Mouse (Mus musculus): ENCODE measurements around the gene Fem1a. TPM values are rescaled to one million over a fixed set of nuclear protein-coding genes. Genes with fewer than 3 reads are reported as not detected.

The Fem1a gene
- 10 to 100 TPM; 90.4 to 94.6 TPM for total RNA-seq (2021)
- long read RNA-seq, experiment 1, full-length matches to known transcripts = 165 of 167 reads
- long read RNA-seq, experiment 1, partial matches to known transcripts = 0 of 167 reads
- long read RNA-seq, experiment 1, other reads (novel, unspliced or antisense) = 2 of 167 reads
- long read RNA-seq, experiment 2, full-length matches to known transcripts = 132 of 132 reads
- long read RNA-seq, experiment 2, partial matches to known transcripts = 0 of 132 reads
- long read RNA-seq, experiment 2, other reads (novel, unspliced or antisense) = 0 of 132 reads

DNA sequence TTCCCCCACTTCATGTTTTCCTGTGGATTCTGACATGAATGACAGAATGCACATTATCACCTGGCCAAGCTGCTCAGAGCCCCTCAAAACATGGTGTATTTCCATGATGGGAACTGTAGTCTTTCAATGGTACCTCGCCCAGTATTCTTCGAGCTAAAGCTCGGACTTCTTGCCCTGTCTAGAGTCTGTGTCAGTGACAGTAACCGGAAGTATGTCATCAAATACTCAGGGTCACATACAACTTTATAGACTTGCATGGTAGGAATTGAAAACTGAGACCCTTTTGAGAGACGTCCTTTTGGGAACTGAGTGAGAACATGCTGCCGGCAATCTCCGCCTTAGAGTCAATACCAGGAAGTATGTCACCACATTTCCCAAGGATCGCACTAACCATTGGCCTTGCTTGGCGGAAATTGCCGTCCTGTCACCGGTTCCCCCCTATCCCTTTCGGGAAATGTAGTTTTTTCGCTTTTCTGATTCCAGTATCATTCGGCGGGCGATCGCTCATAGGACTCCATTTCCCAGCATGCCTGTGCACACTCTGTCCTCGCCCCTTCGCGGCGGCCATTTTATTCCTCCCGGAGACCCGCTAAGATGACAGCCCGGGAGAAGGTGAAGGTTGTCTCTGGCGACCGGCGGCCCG is at the start of gene Fem1a:
Gene Fem1a (plus strand): TSS at position 572 of the 643 bp plus-strand sequence.
- intact Hi-C loops (cut with DNase I) = loop anchor here (10.0 kb wide), 1 partner anchor 302 kb away; the partner anchor contains the start of genes Ebi3 and Yju2
- DNase-seq = peak; percentile 88 to 90

DNA sequence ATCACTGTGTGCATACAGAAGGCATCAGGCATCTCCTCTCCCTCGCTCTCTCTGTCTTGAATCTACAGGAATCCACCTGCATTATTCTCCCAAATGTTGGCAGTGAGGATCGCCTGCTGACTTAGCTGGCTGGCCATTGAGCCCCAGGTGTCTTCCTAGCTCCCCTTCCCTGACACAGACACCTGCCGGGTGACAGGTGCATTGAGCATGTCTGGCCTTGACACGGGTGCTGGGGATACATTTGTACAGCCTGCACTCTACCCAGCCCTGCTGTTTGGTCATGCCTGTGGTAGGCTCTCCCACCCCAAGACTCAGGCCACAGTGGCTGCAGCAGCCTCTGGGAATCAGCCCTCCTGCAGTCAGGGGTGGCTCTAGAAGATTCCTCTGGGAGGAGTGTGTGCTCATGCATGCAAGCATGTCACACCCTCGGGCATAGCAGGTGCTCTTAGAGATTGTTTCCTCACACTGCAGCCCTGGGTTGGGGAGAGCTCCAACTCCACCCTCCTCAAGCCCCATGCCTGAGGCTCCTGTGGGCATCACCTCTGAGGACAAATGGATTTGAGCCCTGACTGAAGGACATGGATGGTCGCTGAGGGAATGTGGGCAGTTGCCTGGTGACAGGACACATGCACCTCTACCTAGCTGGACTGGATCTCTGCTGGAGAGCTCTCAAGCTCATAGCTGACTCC is 49.5 kb upstream of the Fem1a start:
- intact Hi-C loops (cut with DNase I) = no loop called here
- no peak for DNase-seq

DNA sequence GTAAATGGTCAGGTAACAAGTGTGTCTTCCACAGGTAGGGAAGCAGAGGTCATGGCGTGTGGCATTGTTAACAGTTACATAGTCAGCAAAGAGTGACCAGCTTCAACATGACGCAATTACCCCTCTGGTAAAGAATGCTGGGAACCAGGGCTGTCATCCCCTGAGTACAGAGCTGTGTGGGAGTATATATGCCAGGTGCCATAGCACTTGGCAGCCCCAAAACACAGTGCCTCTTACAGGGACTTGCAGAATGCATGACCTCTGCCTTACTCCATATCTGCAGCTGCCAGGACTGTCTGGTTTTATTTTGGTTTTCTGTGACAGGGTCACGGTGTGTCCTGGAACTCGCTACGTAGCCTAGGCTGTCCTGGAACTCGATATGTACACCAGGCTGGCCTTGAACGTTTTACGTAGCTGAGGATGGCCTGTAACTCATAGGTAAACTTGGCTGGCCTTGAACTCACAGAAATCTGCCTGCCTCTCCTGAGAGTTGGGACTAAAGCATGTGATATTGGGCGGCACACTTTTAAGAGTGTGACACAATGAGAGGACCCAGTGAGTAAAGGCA is 48.6 kb upstream of the Fem1a start:
- no peak for DNase-seq
- intact Hi-C loops (cut with DNase I) = no loop called here

DNA sequence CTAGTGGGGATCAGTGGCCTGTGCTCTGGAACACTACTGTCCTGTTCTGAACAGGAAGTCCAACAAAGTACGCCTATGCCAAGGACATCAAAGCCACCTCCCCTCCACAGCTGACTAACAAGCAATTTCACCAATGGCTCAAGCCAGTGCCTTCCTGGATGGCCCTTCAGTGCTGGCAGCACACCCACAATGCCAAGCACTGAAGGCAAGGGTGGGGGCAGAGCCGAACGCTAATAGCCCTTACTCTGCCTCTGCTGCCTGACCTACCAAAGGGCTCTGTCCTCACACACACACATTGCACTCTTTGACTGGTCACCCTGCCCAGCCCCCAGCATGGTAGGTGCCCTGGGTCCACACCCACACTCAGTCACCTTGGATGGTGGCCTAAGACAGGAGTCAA is 47.8 kb upstream of the Fem1a start:
- no peak for DNase-seq
- intact Hi-C loops (cut with DNase I) = no loop called here

DNA sequence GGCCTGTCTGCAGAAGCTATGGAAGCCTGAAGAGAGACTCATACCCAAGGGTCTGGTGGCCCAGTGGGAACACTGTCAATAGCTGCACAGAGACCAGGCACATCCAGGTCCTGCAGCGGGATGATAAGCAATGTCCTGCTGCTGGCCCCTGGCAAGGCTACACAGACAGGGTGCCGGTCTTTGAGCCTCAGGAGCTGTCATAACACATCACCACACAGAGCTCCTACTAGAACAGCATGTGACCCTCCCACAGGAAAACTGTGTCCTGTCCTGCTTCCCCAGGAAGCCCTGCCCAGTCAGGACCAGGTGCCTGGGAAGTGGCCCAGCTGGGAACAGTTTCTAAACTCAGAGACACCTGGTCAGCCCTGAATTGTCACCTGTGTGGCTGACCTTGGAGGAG is 45.5 kb upstream of the Fem1a start:
- intact Hi-C loops (cut with DNase I) = no loop called here
- peak in 1 of 2 experiments; percentile 32 for DNase-seq

DNA sequence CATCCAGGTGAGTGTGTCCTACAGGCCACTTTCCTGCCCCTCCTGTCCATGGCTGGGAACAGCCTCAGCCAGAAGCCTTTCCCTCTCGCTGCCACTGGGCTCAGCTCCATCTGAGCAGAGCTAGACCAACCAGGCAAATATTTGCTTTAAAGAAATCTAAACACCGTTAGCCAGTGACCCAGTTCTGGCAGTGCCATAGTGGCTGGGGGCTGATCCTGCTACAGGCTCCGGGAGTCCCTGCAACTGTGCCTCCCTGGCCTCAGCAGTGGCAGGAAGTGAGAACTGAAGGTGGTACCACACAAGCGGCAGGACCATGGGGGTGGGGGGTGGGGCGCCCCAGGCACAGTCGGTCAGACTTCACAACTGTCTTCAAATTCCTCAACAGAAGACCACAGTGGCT is 43.9 kb upstream of the Fem1a start:
- DNase-seq = no peak
- intact Hi-C loops (cut with DNase I) = no loop called here

DNA sequence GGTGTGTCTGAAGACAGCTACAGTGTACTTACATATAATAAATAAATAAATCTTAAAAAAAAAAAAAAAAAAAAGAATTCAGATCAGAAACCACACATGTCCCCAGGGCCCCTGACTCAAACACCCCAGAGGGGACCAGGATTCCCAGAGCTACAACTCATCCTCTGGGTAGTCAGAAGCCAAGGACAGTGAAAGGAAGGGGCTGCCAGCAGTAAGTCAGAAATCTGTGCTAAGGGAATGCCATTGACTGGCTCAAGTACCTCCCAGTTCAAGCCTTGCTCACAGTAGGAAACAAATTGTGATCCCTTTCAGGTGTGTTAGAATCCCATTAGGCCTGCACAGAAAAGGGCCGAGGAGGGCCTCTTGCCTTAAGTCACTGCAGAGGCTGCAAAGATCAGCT is 42.4 kb upstream of the Fem1a start:
- no peak for DNase-seq
- intact Hi-C loops (cut with DNase I) = no loop called here

DNA sequence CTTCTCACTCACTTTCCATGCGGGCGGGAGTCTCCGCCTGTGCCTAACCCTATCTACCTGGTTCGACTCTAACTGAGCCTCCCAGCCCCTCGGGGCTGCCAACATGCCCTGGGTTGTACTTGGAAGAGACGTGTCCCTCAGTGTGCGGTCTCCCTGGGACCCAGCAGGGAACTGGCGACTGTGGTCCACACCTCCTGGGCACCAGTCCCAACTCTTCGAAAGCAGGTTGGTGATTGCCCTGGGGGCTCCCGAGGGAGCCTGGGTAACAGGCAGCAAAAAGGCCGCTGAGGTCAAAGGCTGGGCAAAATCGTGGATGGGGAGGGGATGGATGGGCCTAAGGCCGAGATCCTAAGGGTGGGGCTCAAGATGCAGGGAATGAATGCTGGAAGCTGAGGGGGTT is 38.9 kb upstream of the Fem1a start:
- no peak for DNase-seq
- intact Hi-C loops (cut with DNase I) = loop anchor here (2.0 kb wide), 1 partner anchor 35 kb away; no protein-coding TSS in a partner anchor

DNA sequence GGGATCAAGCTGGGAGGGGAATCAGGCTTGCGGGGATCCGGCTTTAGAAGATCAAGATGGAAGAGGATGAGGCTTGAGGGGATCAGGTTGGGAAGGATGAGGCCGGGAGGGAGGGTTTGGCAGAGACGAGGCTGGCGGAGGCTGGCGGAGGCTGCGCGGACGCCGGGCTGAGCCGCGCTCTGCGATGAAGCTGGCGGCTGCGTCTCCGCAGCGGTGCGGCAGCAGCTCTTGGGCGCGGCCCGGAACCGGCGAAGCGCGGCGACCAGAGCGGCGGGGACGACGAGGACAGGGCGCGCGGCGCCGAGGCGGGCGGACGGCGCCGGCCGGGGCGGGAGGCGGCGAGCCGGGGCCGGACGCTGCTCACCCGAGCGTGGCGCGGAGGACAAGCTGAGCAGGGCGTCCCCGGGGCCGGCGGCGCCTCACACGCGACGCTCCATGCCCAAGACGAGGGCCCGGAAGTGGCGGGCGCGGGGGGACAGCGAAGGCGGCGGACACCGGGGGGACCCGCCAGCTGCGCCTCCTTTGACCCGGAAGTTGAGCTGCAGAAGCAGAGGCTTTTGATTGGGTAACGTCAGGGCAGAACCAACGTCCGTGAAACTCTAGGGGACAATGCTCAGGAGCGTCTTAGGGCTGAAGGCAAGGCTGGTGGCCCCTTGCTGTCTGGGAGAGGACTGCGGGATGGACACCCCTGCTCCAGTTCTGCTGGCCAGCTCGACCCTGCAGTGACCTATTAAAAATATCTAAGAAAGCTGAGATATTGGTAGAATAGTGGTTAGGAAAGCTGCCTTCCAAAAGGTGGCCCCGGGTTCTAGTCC is 38.0 kb upstream of the Fem1a start, which contains the start of gene Dpp9:
Gene Dpp9 (minus strand): TSS at position 529 of the 815 bp plus-strand sequence.
- peak; percentile 88 for DNase-seq
- intact Hi-C loops (cut with DNase I) = loop anchor here (2.0 kb wide), 1 partner anchor 34 kb away; no protein-coding TSS in a partner anchor

DNA sequence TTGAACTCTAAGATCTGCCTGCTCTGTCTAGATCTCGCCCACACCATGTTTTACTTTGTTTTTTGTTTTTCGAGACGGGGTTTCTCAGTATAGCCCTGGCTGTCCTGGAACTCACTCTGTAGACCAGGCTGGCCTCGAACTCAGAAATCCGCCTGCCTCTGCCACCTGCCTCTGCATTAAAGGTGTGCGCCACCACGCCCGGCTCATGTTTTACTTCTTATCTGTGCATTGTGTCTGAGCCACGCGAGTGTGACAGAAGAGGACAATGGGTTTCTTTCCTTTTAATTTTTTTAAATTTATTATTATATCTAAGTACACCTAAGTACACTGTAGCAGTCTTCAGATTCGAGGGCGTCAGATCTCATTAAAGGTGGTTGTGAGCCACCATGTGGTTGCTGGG is 37.4 kb upstream of the Fem1a start:
- intact Hi-C loops (cut with DNase I) = loop anchor here (2.0 kb wide), 1 partner anchor 34 kb away; no protein-coding TSS in a partner anchor

DNA sequence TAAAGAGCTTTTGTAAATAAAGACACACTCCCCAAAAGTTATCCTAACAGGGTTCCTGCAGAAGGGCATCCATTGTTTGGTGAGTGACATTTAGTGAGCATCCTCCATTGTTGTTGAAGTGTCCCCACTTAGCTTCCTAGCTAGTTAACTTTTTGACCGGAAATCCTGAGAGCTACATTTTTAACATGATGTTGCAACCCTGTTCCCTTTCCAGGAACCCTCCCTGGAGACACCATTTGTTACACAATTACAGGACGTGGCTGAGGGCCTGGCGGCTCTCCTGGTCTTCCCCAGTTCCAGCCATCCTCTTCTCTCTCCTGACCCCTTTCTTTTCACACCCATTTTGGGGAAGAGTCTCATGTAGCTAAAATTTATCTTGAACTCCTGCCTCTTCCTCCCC is 36.8 kb upstream of the Fem1a start:
- DNase-seq = peak; percentile 78 to 79
- intact Hi-C loops (cut with DNase I) = loop anchor here (2.0 kb wide), 1 partner anchor 33 kb away; no protein-coding TSS in a partner anchor

More for the DNA sequence above, 37.4 kb upstream of the Fem1a start:
- no peak for DNase-seq

DNA sequence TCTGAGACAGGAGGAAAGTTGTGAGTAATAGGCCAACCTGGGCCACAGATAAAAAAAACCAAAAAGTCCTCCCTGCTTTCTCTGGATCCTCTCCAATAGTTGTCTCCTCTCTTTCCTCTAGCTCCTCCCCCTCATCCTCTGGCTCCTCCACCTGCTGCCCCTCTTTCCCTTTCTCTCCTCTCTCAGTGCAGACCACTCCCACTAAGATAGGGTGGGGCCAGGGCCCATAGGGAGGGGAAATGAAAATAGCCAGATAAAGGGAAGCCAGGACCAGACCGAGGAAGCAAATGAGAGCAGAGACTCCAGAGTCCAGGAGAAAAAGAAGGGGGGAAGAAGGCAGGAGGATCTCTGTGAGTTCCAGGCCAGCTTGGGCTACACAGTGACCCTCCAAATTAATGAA is 31.7 kb upstream of the Fem1a start:
- DNase-seq = no peak
- intact Hi-C loops (cut with DNase I) = no loop called here

DNA sequence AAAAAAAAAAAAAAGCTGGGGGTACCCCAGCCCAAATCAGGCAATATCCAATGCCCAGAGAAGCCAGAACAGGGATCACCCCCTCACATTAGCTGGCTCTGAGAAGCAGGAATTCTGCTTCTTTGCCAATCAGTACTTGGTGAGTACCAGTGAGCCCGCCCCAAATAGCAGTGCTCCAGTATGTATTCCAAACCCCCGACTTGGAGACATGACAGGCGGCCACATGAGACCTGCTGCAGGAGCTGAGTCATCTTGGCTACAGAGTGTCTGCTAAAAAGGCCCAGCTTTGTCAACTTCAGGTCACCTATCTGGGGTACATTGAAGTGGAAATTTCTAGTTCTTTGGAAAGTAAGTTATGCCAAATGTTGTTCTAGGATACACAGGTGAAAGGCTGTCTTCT is 30.0 kb upstream of the Fem1a start:
- intact Hi-C loops (cut with DNase I) = no loop called here
- DNase-seq = no peak

DNA sequence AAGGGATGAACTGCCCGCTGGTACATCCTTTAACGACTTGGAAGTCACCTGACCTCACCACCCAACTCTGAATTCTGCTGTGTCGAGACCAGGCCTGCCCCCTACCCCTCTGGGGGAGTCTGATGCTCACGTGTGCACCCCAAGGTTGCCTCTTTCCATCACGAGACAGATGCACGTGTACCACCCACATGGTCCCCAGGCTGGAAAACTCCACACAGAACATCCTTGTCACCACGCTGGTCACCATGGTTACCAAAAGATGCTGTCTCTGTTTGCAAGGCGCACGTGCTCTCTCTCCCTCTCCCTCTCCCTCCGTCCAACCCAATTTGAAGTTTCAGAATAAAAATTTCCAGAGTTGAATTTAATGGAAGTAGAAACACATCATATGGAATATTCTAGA is 26.7 kb upstream of the Fem1a start:
- intact Hi-C loops (cut with DNase I) = no loop called here
- DNase-seq = no peak

DNA sequence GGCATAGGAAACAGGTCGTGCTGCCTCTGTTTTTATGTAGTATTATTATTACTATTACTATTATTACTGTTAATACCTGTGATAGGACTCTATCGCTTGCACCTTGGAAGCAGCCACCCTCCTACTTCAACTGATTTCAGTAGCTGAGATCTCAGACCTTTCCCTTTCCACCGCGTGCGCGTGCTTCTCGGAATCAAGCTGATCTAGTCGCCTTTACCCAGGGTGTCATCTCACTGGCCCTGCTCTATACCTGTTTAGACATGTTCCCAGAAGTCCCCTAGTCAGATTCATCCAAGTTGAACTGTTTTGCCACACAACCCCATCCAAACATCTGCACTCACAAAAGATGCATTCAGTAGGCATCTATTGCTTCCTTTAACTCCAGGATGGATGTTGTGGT is 23.2 kb upstream of the Fem1a start:
- no peak for DNase-seq
- intact Hi-C loops (cut with DNase I) = no loop called here

DNA sequence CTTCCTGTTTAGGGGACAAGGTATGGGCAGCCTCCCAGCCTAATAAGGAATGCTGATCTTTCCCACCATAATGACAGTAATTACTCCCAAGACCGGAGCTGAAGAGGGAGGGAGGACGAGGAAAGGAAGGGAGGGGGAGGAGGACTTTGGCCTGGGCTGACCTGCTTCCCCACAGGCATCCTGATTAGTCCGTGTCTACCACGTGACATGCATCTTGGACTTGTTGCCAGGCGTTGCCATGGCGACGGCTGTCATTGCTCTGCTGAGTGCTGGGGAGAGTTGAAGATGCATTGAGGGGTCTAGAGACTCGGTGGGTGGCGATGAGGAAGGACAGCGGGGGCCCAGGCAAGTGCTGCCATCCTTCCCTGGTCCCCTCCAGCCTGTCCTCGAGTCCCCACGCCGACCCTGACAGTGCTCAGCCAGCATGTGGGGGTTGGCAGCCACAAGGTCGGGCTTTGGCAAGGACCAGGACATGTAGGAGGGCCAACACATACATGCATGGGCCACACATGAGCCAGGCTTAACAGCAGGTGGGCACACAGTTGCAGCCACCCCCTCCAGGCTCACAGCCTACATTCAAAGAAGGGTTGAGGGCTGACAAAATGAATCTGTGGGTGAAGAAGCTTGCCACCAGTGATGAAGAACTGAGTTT is 22.7 kb upstream of the Fem1a start:
- intact Hi-C loops (cut with DNase I) = no loop called here
- DNase-seq = peak; percentile 36 to 58

DNA sequence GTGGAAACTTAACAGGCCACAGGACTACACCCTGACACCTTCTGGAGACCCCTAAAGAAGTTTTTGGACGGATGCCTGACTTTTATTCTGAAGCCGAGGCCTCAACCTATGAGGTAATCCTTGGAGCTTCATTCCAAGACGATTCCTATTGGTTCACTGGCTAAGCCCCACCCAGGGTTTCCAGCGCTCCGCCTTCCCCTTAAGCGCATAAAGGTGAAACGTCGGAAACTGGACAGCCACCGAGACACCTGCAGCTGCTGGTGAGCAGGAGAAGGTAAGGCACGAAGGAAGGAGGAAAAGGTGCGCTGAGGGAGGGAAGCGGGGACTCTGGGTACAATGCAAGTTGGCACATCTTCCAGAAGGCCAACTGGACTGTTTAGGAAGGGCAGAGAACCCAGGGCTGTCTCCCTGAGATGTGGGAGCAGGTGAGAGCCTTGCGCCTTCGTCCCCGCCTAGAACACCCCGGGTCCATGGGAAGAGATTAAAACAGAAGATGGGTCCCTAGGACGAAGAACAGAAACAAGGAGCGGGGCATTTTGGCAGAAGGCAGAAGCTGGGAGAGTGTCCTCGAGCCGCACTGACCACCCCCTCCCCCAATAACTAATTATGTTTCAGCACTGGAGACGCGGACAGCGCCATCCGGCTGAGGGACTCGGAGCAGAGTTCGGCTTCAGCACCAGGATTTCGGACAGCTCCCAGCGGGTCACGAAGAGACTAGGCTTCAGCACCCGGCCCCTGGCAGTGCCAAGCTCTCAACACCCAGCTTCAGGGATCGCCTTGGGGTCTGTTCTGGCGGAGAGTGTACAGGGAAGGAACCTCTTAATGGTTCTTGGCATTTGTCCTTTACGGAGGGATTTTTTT is 14.8 kb upstream of the Fem1a start:
- intact Hi-C loops (cut with DNase I) = no loop called here
- DNase-seq = peak; percentile 92 to 95

DNA sequence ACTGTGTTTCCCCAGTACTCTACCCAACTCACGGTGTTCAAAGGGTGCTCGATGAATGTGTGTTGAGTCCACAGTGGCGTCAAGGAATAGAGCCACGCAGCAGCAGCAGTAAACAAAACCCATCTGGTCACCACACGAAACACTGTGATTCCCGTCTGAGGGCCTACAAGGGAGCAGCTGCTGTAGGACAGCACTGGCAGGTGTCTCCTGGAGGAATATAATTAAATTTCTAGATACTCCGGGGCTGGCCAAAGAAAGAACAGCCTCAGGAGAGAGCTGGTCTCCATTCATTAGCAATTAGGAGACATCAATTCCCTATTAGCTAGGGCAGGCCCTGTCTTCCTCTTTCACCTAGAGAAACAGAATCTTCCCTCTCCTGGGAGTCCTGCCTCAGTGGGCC is 11.0 kb upstream of the Fem1a start:
- DNase-seq = no peak
- intact Hi-C loops (cut with DNase I) = no loop called here

Measured in heart, postnatal 14 days (tissue).